ENCODE assay signal across 8 mouse cellular contexts in the genomic region with DNA sequence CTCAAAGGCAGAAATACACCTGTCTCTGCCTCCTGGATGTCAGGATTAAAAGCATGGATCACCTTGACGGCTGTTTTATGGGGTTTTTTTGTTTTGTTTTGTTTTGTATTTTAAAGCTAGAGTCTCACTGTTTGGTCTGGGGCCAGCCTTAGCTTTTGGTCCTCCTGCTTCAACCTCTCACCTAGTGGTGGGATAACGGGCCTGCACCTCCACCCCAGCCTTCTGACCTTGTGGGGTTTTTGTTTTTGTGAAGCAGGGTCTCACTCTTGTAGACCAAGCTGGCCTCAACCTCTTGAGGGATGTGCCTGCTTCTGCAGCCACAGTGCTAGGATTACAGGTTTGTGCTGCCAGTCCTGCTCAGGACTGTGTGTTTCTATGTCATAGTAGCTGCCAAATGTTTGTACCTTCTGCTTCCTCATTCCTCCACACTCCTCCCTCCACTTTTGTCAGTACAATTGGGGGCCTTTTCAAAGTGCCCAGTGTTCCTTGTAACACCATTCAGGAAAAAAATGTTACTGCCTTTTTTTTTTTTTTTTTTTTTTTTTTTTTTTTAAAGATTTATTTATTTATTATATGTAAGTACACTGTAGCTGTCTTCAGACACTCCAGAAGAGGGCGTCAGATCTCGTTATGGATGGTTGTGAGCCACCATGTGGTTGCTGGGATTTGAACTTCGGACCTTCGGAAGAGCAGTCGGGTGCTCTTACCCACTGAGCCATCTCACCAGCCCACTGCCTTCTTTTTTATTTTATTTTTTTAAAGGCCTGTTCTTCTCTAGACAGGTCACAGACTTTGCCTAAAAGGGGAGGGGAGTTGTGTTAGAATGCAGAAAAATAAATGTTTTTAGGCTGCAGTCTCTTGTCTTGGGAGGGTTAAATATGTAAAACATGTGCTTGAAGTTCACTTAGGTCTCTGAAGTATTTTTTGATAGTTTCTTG. TPM values are rescaled to one million over a fixed set of nuclear protein-coding genes. Genes with fewer than 3 reads are reported as not detected.
DNase-seq lines count a peak whose midpoint lies in the region; ATAC-seq and TF ChIP-seq lines count a peak whose summit lies in the region.

No protein-coding gene starts in this region.

- no peak overlapping the region for H3K9ac ChIP-seq in intestine, postnatal 0 days (ENCODE audit: low read depth, low read length)
- H3K9ac ChIP-seq in intestine, embryonic 15.5 days, result no peak overlapping the region
- no peak overlapping the region for H3K9ac ChIP-seq in embryonic facial prominence, embryonic 13.5 days

- H3K9me3 ChIP-seq in intestine, postnatal 0 days (ENCODE audit: control insufficient read depth), result no peaks in the 10 kb centered on the region
- H3K9me3 ChIP-seq in intestine, embryonic 15.5 days, result no peaks in the 10 kb centered on the region
- no peaks in the 10 kb centered on the region for H3K9me3 ChIP-seq in embryonic facial prominence, embryonic 13.5 days

- DNase-seq in ES-CJ7 (ENCODE audit: low read depth, low spot score), result peak; percentile 74
- peak; percentile 17 for DNase-seq in retina, embryonic 14.5 days (ENCODE audit: low spot score)
- DNase-seq in frontal cortex, postnatal 25 days (ENCODE audit: low spot score in 2 of 2), result no peak
- DNase-seq in left cerebral cortex, postnatal 36 days (ENCODE audit: low spot score in 2 of 2), result no peak

- H3K4me3 ChIP-seq in intestine, postnatal 0 days (ENCODE audit: low read depth, low read length), result no peak overlapping the region
- H3K4me3 ChIP-seq in intestine, embryonic 15.5 days (replicated peaks), result no peak overlapping the region
- H3K4me3 ChIP-seq in embryonic facial prominence, embryonic 13.5 days, result no peak overlapping the region

- H3K4me2 ChIP-seq in intestine, postnatal 0 days (replicated peaks; ENCODE audit: low read depth), result no peak overlapping the region
- H3K4me2 ChIP-seq in intestine, embryonic 15.5 days (replicated peaks), result no peak overlapping the region
- H3K4me2 ChIP-seq in embryonic facial prominence, embryonic 13.5 days, result peak overlapping the region; percentile 82

- 69% methylated on average over 5 of the region's 7 CpGs for WGBS in intestine, postnatal 0 days
- WGBS in intestine, embryonic 15.5 days, result 73% methylated on average over 6 of the region's 7 CpGs
- 81% methylated on average over 5 of the region's 7 CpGs for WGBS in embryonic facial prominence, embryonic 13.5 days

- peak; percentile 37; the same call in 1 of the 2 replicates for TF ChIP-seq CTCF in intestine, postnatal 0 days (IDR thresholded peaks at IDR 0.05; ENCODE audit: low read depth)

- H3K27me3 ChIP-seq in intestine, postnatal 0 days (replicated peaks; ENCODE audit: control insufficient read depth, insufficient read depth, low read length), result no peaks in the 10 kb centered on the region
- H3K27me3 ChIP-seq in intestine, embryonic 15.5 days (replicated peaks), result no peaks in the 10 kb centered on the region
- H3K27me3 ChIP-seq in embryonic facial prominence, embryonic 13.5 days, result no peaks in the 10 kb centered on the region

- intact Hi-C loops in left cerebral cortex, postnatal 36 days (cut with DNase I), result loop anchor here (10.0 kb wide), 2 partner anchors 222 to 1852 kb away; a partner anchor contains a TSS

- peaks cover 6% of the 10 kb centered on the region; the same call in 1 of the 2 replicates for H3K4me1 ChIP-seq in intestine, postnatal 0 days (replicated peaks; ENCODE audit: control insufficient read depth, insufficient read depth, low read length)
- peaks cover 18% of the 10 kb centered on the region for H3K4me1 ChIP-seq in intestine, embryonic 15.5 days (replicated peaks)
- H3K4me1 ChIP-seq in embryonic facial prominence, embryonic 13.5 days, result peaks cover 35% of the 10 kb centered on the region

- ATAC-seq in intestine, postnatal 0 days, result no peak
- no peak for ATAC-seq in intestine, embryonic 15.5 days
- no peak for ATAC-seq in embryonic facial prominence, embryonic 13.5 days (ENCODE audit: insufficient number of reproducible peaks, insufficient read depth, low FRiP score, low TSS enrichment, low read depth)
- ATAC-seq in granulocyte monocyte progenitor cell, adult 5-6 weeks (replicated peaks; ENCODE audit: poor library complexity, severe bottlenecking), result no peak

- H3K36me3 ChIP-seq in intestine, postnatal 0 days (ENCODE audit: control insufficient read depth, insufficient read depth), result no peaks in the 10 kb centered on the region
- no peaks in the 10 kb centered on the region for H3K36me3 ChIP-seq in intestine, embryonic 15.5 days
- no peaks in the 10 kb centered on the region for H3K36me3 ChIP-seq in embryonic facial prominence, embryonic 13.5 days

- no peak overlapping the region for H3K27ac ChIP-seq in intestine, postnatal 0 days (ENCODE audit: low read depth, low read length)
- H3K27ac ChIP-seq in intestine, embryonic 15.5 days, result no peak overlapping the region
- no peak overlapping the region for H3K27ac ChIP-seq in embryonic facial prominence, embryonic 13.5 days

RNA-seq across cellular contexts. Expression of a gene that starts 3.1 kb away (rescaled TPM):
- polyA plus RNA-seq in intestine, postnatal 0 days (2015; fragmentation: Nextera tagmentation; extraction: Ambion mirVana), result 3.3 and 3.4 TPM in 2 replicates
- 6.7 and 7.6 TPM in 2 replicates for polyA plus RNA-seq in intestine, embryonic 15.5 days (2015; fragmentation: Nextera tagmentation; extraction: Ambion mirVana)
- 11.3 and 11.6 TPM in 2 replicates for polyA plus RNA-seq in embryonic facial prominence, embryonic 13.5 days (2015; fragmentation: Nextera tagmentation; extraction: Ambion mirVana)
- 12.0 and 15.6 TPM in 2 replicates for total RNA-seq in granulocyte monocyte progenitor cell, adult 5-6 weeks (2014; fragmentation: Nextera tagmentation)
- total RNA-seq in granulocyte monocyte progenitor cell, adult 5-6 weeks (2017), result 12.9 and 15.3 TPM in 2 replicates
- total RNA-seq in left cerebral cortex, postnatal 36 days (2021), result 1 to 10 TPM; 4.6 to 6.6 TPM

RNA-seq across cellular contexts. Expression of a gene that starts 3.7 kb away (rescaled TPM):
- polyA plus RNA-seq in intestine, postnatal 0 days (2015; fragmentation: Nextera tagmentation; extraction: Ambion mirVana), result 4.3 and 5.2 TPM in 2 replicates
- 11.7 and 12.4 TPM in 2 replicates for polyA plus RNA-seq in intestine, embryonic 15.5 days (2015; fragmentation: Nextera tagmentation; extraction: Ambion mirVana)
- 20.1 and 22.3 TPM in 2 replicates for polyA plus RNA-seq in embryonic facial prominence, embryonic 13.5 days (2015; fragmentation: Nextera tagmentation; extraction: Ambion mirVana)
- total RNA-seq in granulocyte monocyte progenitor cell, adult 5-6 weeks (2014; fragmentation: Nextera tagmentation), result 26.4 and 29.4 TPM in 2 replicates
- total RNA-seq in granulocyte monocyte progenitor cell, adult 5-6 weeks (2017), result 21.4 and 22.4 TPM in 2 replicates
- 10 to 100 TPM; 17.8 to 19.6 TPM for total RNA-seq in left cerebral cortex, postnatal 36 days (2021)

RNA-seq across cellular contexts. Expression of a gene that starts 30.8 kb away (rescaled TPM):
- polyA plus RNA-seq in intestine, postnatal 0 days (2015; fragmentation: Nextera tagmentation; extraction: Ambion mirVana), result 16.9 and 23.5 TPM in 2 replicates
- 10.1 and 11.9 TPM in 2 replicates for polyA plus RNA-seq in intestine, embryonic 15.5 days (2015; fragmentation: Nextera tagmentation; extraction: Ambion mirVana)
- 5.8 and 8.9 TPM in 2 replicates for polyA plus RNA-seq in embryonic facial prominence, embryonic 13.5 days (2015; fragmentation: Nextera tagmentation; extraction: Ambion mirVana)
- total RNA-seq in granulocyte monocyte progenitor cell, adult 5-6 weeks (2014; fragmentation: Nextera tagmentation), result 1.9 and 7.3 TPM in 2 replicates
- 18.9 and 19.4 TPM in 2 replicates for total RNA-seq in granulocyte monocyte progenitor cell, adult 5-6 weeks (2017)
- total RNA-seq in left cerebral cortex, postnatal 36 days (2021), result 10 to 100 TPM; 62.5 to 67.5 TPM

RNA-seq across cellular contexts. Expression of a gene that starts 44.2 kb away (rescaled TPM):
- polyA plus RNA-seq in intestine, postnatal 0 days (2015; fragmentation: Nextera tagmentation; extraction: Ambion mirVana), result 0.90 and 1.1 TPM in 2 replicates
- 1.1 and 1.5 TPM in 2 replicates for polyA plus RNA-seq in intestine, embryonic 15.5 days (2015; fragmentation: Nextera tagmentation; extraction: Ambion mirVana)
- 3.9 and 4.8 TPM in 2 replicates for polyA plus RNA-seq in embryonic facial prominence, embryonic 13.5 days (2015; fragmentation: Nextera tagmentation; extraction: Ambion mirVana)
- total RNA-seq in granulocyte monocyte progenitor cell, adult 5-6 weeks (2014; fragmentation: Nextera tagmentation), result not detected in 2 replicates
- 0.69 TPM in 1 of 2 replicates, not detected in the other for total RNA-seq in granulocyte monocyte progenitor cell, adult 5-6 weeks (2017)
- 1 to 10 TPM; 1.2 to 1.3 TPM for total RNA-seq in left cerebral cortex, postnatal 36 days (2021)

RNA-seq across cellular contexts. Expression of a gene that starts 48.5 kb away (rescaled TPM):
- 0.85 and 1.1 TPM in 2 replicates for polyA plus RNA-seq in intestine, postnatal 0 days (2015; fragmentation: Nextera tagmentation; extraction: Ambion mirVana)
- polyA plus RNA-seq in intestine, embryonic 15.5 days (2015; fragmentation: Nextera tagmentation; extraction: Ambion mirVana), result 2.7 and 3.3 TPM in 2 replicates
- polyA plus RNA-seq in embryonic facial prominence, embryonic 13.5 days (2015; fragmentation: Nextera tagmentation; extraction: Ambion mirVana), result 1.1 and 1.5 TPM in 2 replicates
- total RNA-seq in granulocyte monocyte progenitor cell, adult 5-6 weeks (2014; fragmentation: Nextera tagmentation), result 0.17 TPM in 1 of 2 replicates, not detected in the other
- 0.21 and 0.30 TPM in 2 replicates for total RNA-seq in granulocyte monocyte progenitor cell, adult 5-6 weeks (2017)
- 10 to 100 TPM; 81.3 to 94.9 TPM for total RNA-seq in left cerebral cortex, postnatal 36 days (2021)

Comparison
In these comparisons a context has a peak if more than half of its experiments do, and no peak if none do; other contexts are left out.
1. DNase-seq: peak in ES-CJ7 (single experiment) and retina, embryonic 14.5 days (single experiment); none in frontal cortex, postnatal 25 days (0 of 2) and left cerebral cortex, postnatal 36 days (0 of 2).